Comparison of ENCODE assay signal across 31 mouse cellular contexts in genomic region chr11:46370457-46370856, GRCm38 (mm10). TPM values are rescaled to one million over a fixed set of nuclear protein-coding genes. Genes with fewer than 3 reads are reported as not detected.
DNase-seq lines count a peak whose midpoint lies in the region; ATAC-seq and TF ChIP-seq lines count a peak whose summit lies in the region.
"Had no signal": no experiment of that assay in that cellular context is flagged by ENCODE, and none has a peak within 500 bp of the region (broad histone marks: within the 10 kb centered on the region; RNA-seq: fewer than 3 reads in every experiment).

No protein-coding gene starts in this region.

- no peaks in the 10 kb centered on the region for H3K79me2 ChIP-seq in CH12.LX (replicated peaks; ENCODE audit: control insufficient read depth, extremely low read depth, insufficient read depth, poor library complexity, severe bottlenecking)

- H3K27me3 ChIP-seq in CH12.LX (replicated peaks) = no peaks in the 10 kb centered on the region
- no peaks in the 10 kb centered on the region for H3K27me3 ChIP-seq in liver, postnatal 0 days (ENCODE audit: insufficient read depth, low read length)
- no peaks in the 10 kb centered on the region for H3K27me3 ChIP-seq in splenic B cell, adult 2 months (ENCODE audit: control insufficient read depth, insufficient read depth, low read length, poor library complexity, severe bottlenecking)
- H3K27me3 ChIP-seq: embryonic facial prominence, embryonic 12.5 days; embryonic facial prominence, embryonic 15.5 days; forebrain, embryonic 13.5 days; hindbrain, embryonic 12.5 days; hindbrain, embryonic 15.5 days had no signal

- TF ChIP-seq POLR2A in CH12.LX (IDR thresholded peaks at IDR 0.05; ENCODE audit: low read depth, low read length) = no peak

- no peak for TF ChIP-seq RAD21 in CH12.LX (IDR thresholded peaks at IDR 0.05; ENCODE audit: low read depth, low read length)

- no peak overlapping the region for H3K4me3 ChIP-seq in CH12.LX (replicated peaks in 1 of 3; ENCODE audit: low read depth in 2 of 3, low read length in 2 of 3, poor library complexity in 1 of 3)
- H3K4me3 ChIP-seq in liver, postnatal 0 days (ENCODE audit: low read depth, low read length) = no peak overlapping the region
- H3K4me3 ChIP-seq: embryonic facial prominence, embryonic 12.5 days; embryonic facial prominence, embryonic 15.5 days; forebrain, embryonic 13.5 days; hindbrain, embryonic 12.5 days; hindbrain, embryonic 15.5 days had no signal

- H3K27ac ChIP-seq in CH12.LX (ENCODE audit: insufficient read depth, low read depth) = no peak overlapping the region
- peak overlapping the region; percentile 22; the same call in 1 of the 2 replicates for H3K27ac ChIP-seq in liver, postnatal 0 days (ENCODE audit: low read depth)
- H3K27ac ChIP-seq: embryonic facial prominence, embryonic 12.5 days; embryonic facial prominence, embryonic 15.5 days; forebrain, embryonic 13.5 days; hindbrain, embryonic 12.5 days; hindbrain, embryonic 15.5 days had no signal

- peak overlapping the region; percentile 27; the same call in 1 of the 2 replicates for H3K9ac ChIP-seq in CH12.LX (ENCODE audit: insufficient read depth, low read depth)
- H3K9ac ChIP-seq in liver, postnatal 0 days (replicated peaks) = no peak overlapping the region
- H3K9ac ChIP-seq: embryonic facial prominence, embryonic 12.5 days; embryonic facial prominence, embryonic 15.5 days; forebrain, embryonic 13.5 days; hindbrain, embryonic 12.5 days; hindbrain, embryonic 15.5 days had no signal

- no peaks in the 10 kb centered on the region for H3K9me3 ChIP-seq in CH12.LX (replicated peaks; ENCODE audit: low read length)
- no peaks in the 10 kb centered on the region for H3K9me3 ChIP-seq in liver, postnatal 0 days (ENCODE audit: low read length)
- H3K9me3 ChIP-seq: embryonic facial prominence, embryonic 12.5 days; embryonic facial prominence, embryonic 15.5 days; forebrain, embryonic 13.5 days; hindbrain, embryonic 12.5 days; hindbrain, embryonic 15.5 days had no signal

- in situ Hi-C loops in CH12.LX (cut with MboI; ENCODE audit: low pct_ligation_motif_present, low pct_unique_long_range_greater_than_20kb, low sequenced_read_pairs) = no loop called here

- TF ChIP-seq CTCF in CH12.LX (conservative IDR thresholded peaks at IDR 0.05 in 1 of 2, IDR thresholded peaks at IDR 0.05 in 1 of 2; ENCODE audit: low read depth in 2 of 2, low read length in 2 of 2) = no peak
- TF ChIP-seq CTCF in liver, postnatal 0 days (IDR thresholded peaks at IDR 0.05; ENCODE audit: low read depth) = no peak

- no peak for TF ChIP-seq EP300 in CH12.LX (IDR thresholded peaks at IDR 0.05; ENCODE audit: low read length)
- no peak for TF ChIP-seq EP300 in liver, postnatal 0 days (IDR thresholded peaks at IDR 0.05; ENCODE audit: low read depth)

- peaks cover 34 to 54% of the 10 kb centered on the region in 2 experiments for H3K4me1 ChIP-seq in CH12.LX (ENCODE audit: control insufficient read depth in 1 of 2, insufficient read depth in 2 of 2)
- H3K4me1 ChIP-seq in liver, postnatal 0 days (ENCODE audit: insufficient read depth) = peaks cover 12% of the 10 kb centered on the region
- H3K4me1 ChIP-seq: embryonic facial prominence, embryonic 12.5 days; embryonic facial prominence, embryonic 15.5 days; forebrain, embryonic 13.5 days; hindbrain, embryonic 12.5 days; hindbrain, embryonic 15.5 days had no signal

- H3K4me2 ChIP-seq in CH12.LX (ENCODE audit: insufficient read depth, low read depth, poor library complexity, severe bottlenecking) = peak overlapping the region; percentile 35; the same call in 1 of the 2 replicates
- H3K4me2 ChIP-seq in liver, postnatal 0 days (ENCODE audit: low read depth, low read length) = 0 out of 2 replicates have a peak overlapping the region, but pooled peaks have one; percentile 3
- H3K4me2 ChIP-seq: embryonic facial prominence, embryonic 12.5 days; embryonic facial prominence, embryonic 15.5 days; forebrain, embryonic 13.5 days; heart, embryonic 11.5 days; hindbrain, embryonic 12.5 days; hindbrain, embryonic 15.5 days had no signal

- intact Hi-C loops in left cerebral cortex, postnatal 25 days (cut with DNase I) = no loop called here

- no peak for DNase-seq in CH12.LX (ENCODE audit: extremely low read depth)
- peak; percentile 50 for DNase-seq in induced T-regulatory cell, adult 2 months (ENCODE audit: low read depth)
- no peak for DNase-seq in liver, postnatal 0 days
- peak; percentile 12 for DNase-seq in splenic B cell, adult 2 months (ENCODE audit: low read depth, low spot score)
- no peak for DNase-seq in left cerebral cortex, postnatal 25 days (ENCODE audit: low spot score in 2 of 2)
- DNase-seq in kidney, adult 18-20 months = no peak
- DNase-seq: adrenal gland, postnatal 10 days; adrenal gland, postnatal 36 days; cerebellum, adult 11 months; cerebellum, adult 2 months; cerebellum, adult 9-11 months; cerebellum, postnatal 25 days; gastrocnemius, postnatal 14 days had no signal

- ATAC-seq in liver, postnatal 0 days = peak; percentile 85
- ATAC-seq: CD4-positive, CD25-positive, alpha-beta regulatory T cell, adult 4 months; forebrain, embryonic 13.5 days; forebrain, embryonic 16.5 days had no signal

- 64% methylated on average over 4 of the region's 4 CpGs for WGBS in liver, postnatal 0 days (ENCODE audit: insufficient replicate concordance)

- H3K36me3 ChIP-seq in CH12.LX (replicated peaks in 1 of 2; ENCODE audit: control insufficient read depth in 1 of 2, insufficient read depth in 1 of 2, low read length in 1 of 2) = no peaks in the 10 kb centered on the region
- H3K36me3 ChIP-seq in liver, postnatal 0 days (replicated peaks; ENCODE audit: insufficient read depth, low read length) = no peaks in the 10 kb centered on the region
- no peaks in the 10 kb centered on the region for H3K36me3 ChIP-seq in splenic B cell, adult 2 months (ENCODE audit: control insufficient read depth, insufficient read depth, low read length, poor library complexity, severe bottlenecking)
- H3K36me3 ChIP-seq: embryonic facial prominence, embryonic 12.5 days; embryonic facial prominence, embryonic 15.5 days; hindbrain, embryonic 12.5 days; hindbrain, embryonic 15.5 days had no signal

- dilution Hi-C loops in CH12.LX (cut with MboI; ENCODE audit: extremely low pct_ligation_motif_present, extremely low pct_unique_long_range_greater_than_20kb, low sequenced_read_pairs) = no loop called here

TF ChIP-seq in CH12.LX, 34 proteins besides CTCF, POLR2A, EP300 and RAD21:
- TF ChIP-seq JUN (IDR thresholded peaks at IDR 0.05; ENCODE audit: insufficient read depth, low read depth, low read length) (no peak), MAX (IDR thresholded peaks at IDR 0.05; ENCODE audit: low read length) (peak; percentile 7; the same call in 1 of the 2 replicates), MAFK (IDR thresholded peaks at IDR 0.05; ENCODE audit: insufficient replicate concordance, low read length) (peak; percentile 32; the same call in 1 of the 2 replicates), HCFC1 (IDR thresholded peaks at IDR 0.05; ENCODE audit: low read depth, low read length) (0 out of 2 replicates have a peak, but pooled peaks have one; percentile 23), NRF1 (IDR thresholded peaks at IDR 0.05; ENCODE audit: low read depth, low read length) (no peak), IRF4 (IDR thresholded peaks at IDR 0.05; ENCODE audit: low read depth, low read length) (peak; percentile 43)

RNA-seq across cellular contexts. Expression of gene Itk, which starts 18.9 kb away (rescaled TPM):
- total RNA-seq in CH12.LX (2012; rRNA removed) (0.29 and 0.64 TPM in 2 replicates), CH12.LX (2014; rRNA removed) (0.11 and 0.14 TPM in 2 replicates)
- 0.14 and 0.17 TPM in 2 replicates for polyA plus RNA-seq in CH12.LX (2012; ENCODE audit: insufficient read length, low read depth)
- 0.09 and 0.19 TPM in 2 replicates for polyA plus RNA-seq in liver, postnatal 0 days (2015; fragmentation: Nextera tagmentation; extraction: Ambion mirVana)
- under 1 TPM; 0.28 to 0.32 TPM for total RNA-seq in left cerebral cortex, postnatal 25 days (2021)
- total RNA-seq: ES-E14 had no signal
- polyA plus RNA-seq: forebrain, embryonic 13.5 days; forebrain, embryonic 16.5 days; heart, embryonic 11.5 days; heart, embryonic 14.5 days; heart, postnatal 0 days; hindbrain, embryonic 12.5 days; hindbrain, embryonic 15.5 days had no signal

RNA-seq across cellular contexts. Expression of gene Fam71b, which starts 25.9 kb away (rescaled TPM):
- total RNA-seq in CH12.LX (2012; rRNA removed) = 2.6 and 2.7 TPM in 2 replicates
- total RNA-seq in CH12.LX (2014; rRNA removed) = 0.46 TPM in 1 of 2 replicates, not detected in the other
- polyA plus RNA-seq in CH12.LX (2012; ENCODE audit: insufficient read length, low read depth) = 2.4 and 2.6 TPM in 2 replicates
- not detected in 2 replicates for polyA plus RNA-seq in liver, postnatal 0 days (2015; fragmentation: Nextera tagmentation; extraction: Ambion mirVana)
- not detected for total RNA-seq in left cerebral cortex, postnatal 25 days (2021)
- total RNA-seq: adrenal gland, adult 18-20 months; adrenal gland, postnatal 10 days; adrenal gland, postnatal 36 days; common myeloid progenitor, adult 5-6 weeks; ES-E14; gastrocnemius, adult 18-20 months; gastrocnemius, postnatal 14 days; gastrocnemius, postnatal 4 days; heart, adult 8-10 months; heart, postnatal 25 days; hematopoietic stem cell, adult 5-6 weeks had no signal
- polyA plus RNA-seq: cerebellum, adult 2 months; embryonic facial prominence, embryonic 12.5 days; embryonic facial prominence, embryonic 15.5 days; forebrain, embryonic 13.5 days; forebrain, embryonic 16.5 days; heart, embryonic 14.5 days; heart, postnatal 0 days; hindbrain, embryonic 12.5 days; hindbrain, embryonic 15.5 days had no signal

RNA-seq across cellular contexts. Expression of gene Cyfip2, which starts 57.8 kb away (rescaled TPM):
- total RNA-seq in CH12.LX (2012; rRNA removed) = 77.6 and 97.6 TPM in 2 replicates
- 36.1 and 40.7 TPM in 2 replicates for total RNA-seq in CH12.LX (2014; rRNA removed)
- polyA plus RNA-seq in CH12.LX (2012; ENCODE audit: insufficient read length, low read depth) = 161 and 194 TPM in 2 replicates
- polyA plus RNA-seq in liver, postnatal 0 days (2015; fragmentation: Nextera tagmentation; extraction: Ambion mirVana) = 4.8 and 6.1 TPM in 2 replicates
- 100 to 1,000 TPM; 510 to 532 TPM for total RNA-seq in left cerebral cortex, postnatal 25 days (2021)

Comparison
In these comparisons a context has a peak if more than half of its experiments do, and no peak if none do; other contexts are left out.
1. DNase-seq: peak in induced T-regulatory cell, adult 2 months (single experiment) and splenic B cell, adult 2 months (single experiment); none in CH12.LX (single experiment), liver, postnatal 0 days (single experiment), left cerebral cortex, postnatal 25 days (0 of 2) and kidney, adult 18-20 months (single experiment).
2. RNA of gene Cyfip2, which starts 57.8 kb away (total RNA-seq): 510 to 532 TPM in left cerebral cortex, postnatal 25 days; 36.1 to 97.6 TPM in CH12.LX; every median in the first group is over 4 times any median in the second.